Mouse (Mus musculus): ENCODE measurements around the gene Map3k5.

The Map3k5 gene

GRCm38 (mm10) chr10:20056859-20057644, 122.8 kb downstream of the Map3k5 start:
- no peak for DNase-seq (ENCODE audit: low read depth)

- DNase-seq (ENCODE audit: low read depth): peak; percentile 53
Measured at GRCm38 (mm10) chr10:20058031-20058430, 123.8 kb downstream of the Map3k5 start.

- peak; percentile 86 for DNase-seq (ENCODE audit: low read depth)
Measured at GRCm38 (mm10) chr10:20058841-20059240, 124.6 kb downstream of the Map3k5 start.

GRCm38 (mm10) chr10:20060320-20060970, 126.2 kb downstream of the Map3k5 start:
- no peak for DNase-seq (ENCODE audit: low read depth)

GRCm38 (mm10) chr10:20064556-20065207, 130.4 kb downstream of the Map3k5 start:
- no peak for DNase-seq (ENCODE audit: low read depth)

GRCm38 (mm10) chr10:20066069-20066665, 131.9 kb downstream of the Map3k5 start:
- DNase-seq (ENCODE audit: low read depth): no peak

- no peak for DNase-seq (ENCODE audit: low read depth)
Measured at GRCm38 (mm10) chr10:20069771-20070460, 135.6 kb downstream of the Map3k5 start.

- DNase-seq (ENCODE audit: low read depth): no peak
Measured at GRCm38 (mm10) chr10:20070576-20071109, 136.4 kb downstream of the Map3k5 start.

GRCm38 (mm10) chr10:20071716-20072115, 137.4 kb downstream of the Map3k5 start:
- no peak for DNase-seq (ENCODE audit: low read depth)

- peak; percentile 81 for DNase-seq (ENCODE audit: low read depth)
Measured at GRCm38 (mm10) chr10:20073236-20073893, 139.1 kb downstream of the Map3k5 start.

- DNase-seq (ENCODE audit: low read depth): peak; percentile 95
Measured at GRCm38 (mm10) chr10:20076541-20077469, 142.5 kb downstream of the Map3k5 start.

GRCm38 (mm10) chr10:20078350-20078749, 144.1 kb downstream of the Map3k5 start:
- DNase-seq (ENCODE audit: low read depth): no peak

GRCm38 (mm10) chr10:20087841-20088240, 153.6 kb downstream of the Map3k5 start:
- no peak for DNase-seq (ENCODE audit: low read depth)

- DNase-seq (ENCODE audit: low read depth): no peak
Measured at GRCm38 (mm10) chr10:20089026-20089425, 154.8 kb downstream of the Map3k5 start.

- no peak for DNase-seq (ENCODE audit: low read depth)
Measured at GRCm38 (mm10) chr10:20090171-20090570, 155.9 kb downstream of the Map3k5 start.

- no peak for DNase-seq (ENCODE audit: low read depth)
Measured at GRCm38 (mm10) chr10:20091416-20091815, 157.1 kb downstream of the Map3k5 start.

- no peak for DNase-seq (ENCODE audit: low read depth)
Measured at GRCm38 (mm10) chr10:20092371-20092770, 158.1 kb downstream of the Map3k5 start.

- DNase-seq (ENCODE audit: low read depth): no peak
Measured at GRCm38 (mm10) chr10:20101456-20101855, 167.2 kb downstream of the Map3k5 start.

GRCm38 (mm10) chr10:20104271-20104931, 170.1 kb downstream of the Map3k5 start:
- DNase-seq (ENCODE audit: low read depth): peak; percentile 98
